Mouse (Mus musculus) embryo, embryonic 9.5 days (tissue): ENCODE measurements around the gene Ethe1.

Experiments
- DNase-seq: peaks from one replicate; pipeline ENCODE4 v3.0.0-alpha.2; 2017; ENCODE audit errors: extremely low spot score

The Ethe1 gene

GRCm38 (mm10) chr7:24587330-24588105 is at the start of gene Ethe1, which contains the start of gene Zfp575:
Gene Ethe1, plus strand, starts transcription at chr7:24587543.
Gene Zfp575, minus strand, starts transcription at chr7:24587641.
- peak; percentile 83 for DNase-seq

GRCm38 (mm10) chr7:24537591-24537990 is 49.8 kb upstream of the Ethe1 start:
- DNase-seq, result no peak

GRCm38 (mm10) chr7:24538154-24538553 is 49.2 kb upstream of the Ethe1 start:
- no peak for DNase-seq

DNA sequence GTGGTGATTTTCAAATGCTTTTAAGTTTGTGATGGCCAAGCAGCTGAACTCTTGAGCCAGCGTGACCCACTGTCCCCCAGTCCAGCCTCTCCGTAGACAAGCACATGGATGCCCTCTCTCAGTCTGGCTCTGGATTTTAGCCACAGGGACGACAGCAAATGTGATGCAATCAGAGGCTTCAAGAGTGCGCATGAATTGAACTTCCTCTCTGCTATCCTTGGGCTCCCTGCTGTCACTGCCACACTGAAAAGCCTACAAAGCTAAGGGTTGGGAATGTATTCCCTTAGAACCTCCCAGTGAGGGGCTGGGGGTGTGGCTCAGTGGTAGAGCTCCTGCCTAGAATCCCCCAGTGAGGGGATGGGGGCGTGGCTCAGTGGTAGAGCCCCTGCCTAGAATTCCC is 48.6 kb upstream of the Ethe1 start:
- DNase-seq, result no peak

GRCm38 (mm10) chr7:24539686-24540085 is 47.7 kb upstream of the Ethe1 start:
- no peak for DNase-seq

GRCm38 (mm10) chr7:24544506-24544905 is 42.8 kb upstream of the Ethe1 start:
- DNase-seq, result no peak

GRCm38 (mm10) chr7:24546068-24546614 is 41.2 kb upstream of the Ethe1 start, which contains the start of the genes Pinlyp and Xrcc1:
Gene Pinlyp, minus strand, starts transcription at chr7:24546118.
Gene Xrcc1, plus strand, starts transcription at chr7:24546289.
- DNase-seq, result no peak

GRCm38 (mm10) chr7:24546634-24547389 is 40.5 kb upstream of the Ethe1 start:
- DNase-seq, result peak; percentile 99

- no peak for DNase-seq
These were observed 39.8 kb upstream of the Ethe1 start for GRCm38 (mm10) chr7:24547534-24548036.

- no peak for DNase-seq
These were observed 35.2 kb upstream of the Ethe1 start for GRCm38 (mm10) chr7:24551985-24552759.

GRCm38 (mm10) chr7:24555786-24556185 is 31.6 kb upstream of the Ethe1 start:
- DNase-seq, result no peak

DNA sequence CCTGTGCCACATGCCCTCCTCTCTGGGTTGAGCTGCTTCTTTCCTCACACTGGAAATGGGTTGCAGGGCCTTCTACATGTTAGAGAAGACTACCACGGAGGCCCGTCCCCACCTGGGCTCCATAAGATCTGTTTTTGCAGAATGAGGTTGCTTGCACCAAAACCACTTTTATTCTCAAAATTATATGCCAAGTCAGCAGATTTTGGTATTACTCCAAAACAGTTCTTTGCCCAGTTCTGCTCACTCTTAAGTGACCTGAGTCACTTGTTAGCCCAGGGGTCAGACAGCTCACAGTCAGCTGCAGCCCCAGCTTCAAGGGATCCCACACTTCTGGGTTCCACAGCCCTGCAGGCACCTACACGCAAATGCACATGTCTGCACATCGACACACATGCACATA is 25.9 kb upstream of the Ethe1 start:
- no peak for DNase-seq

- DNase-seq, result no peak
These were observed 24.0 kb upstream of the Ethe1 start for GRCm38 (mm10) chr7:24563191-24563836.

- DNase-seq, result no peak
These were observed 23.5 kb upstream of the Ethe1 start for GRCm38 (mm10) chr7:24563837-24564206.

DNA sequence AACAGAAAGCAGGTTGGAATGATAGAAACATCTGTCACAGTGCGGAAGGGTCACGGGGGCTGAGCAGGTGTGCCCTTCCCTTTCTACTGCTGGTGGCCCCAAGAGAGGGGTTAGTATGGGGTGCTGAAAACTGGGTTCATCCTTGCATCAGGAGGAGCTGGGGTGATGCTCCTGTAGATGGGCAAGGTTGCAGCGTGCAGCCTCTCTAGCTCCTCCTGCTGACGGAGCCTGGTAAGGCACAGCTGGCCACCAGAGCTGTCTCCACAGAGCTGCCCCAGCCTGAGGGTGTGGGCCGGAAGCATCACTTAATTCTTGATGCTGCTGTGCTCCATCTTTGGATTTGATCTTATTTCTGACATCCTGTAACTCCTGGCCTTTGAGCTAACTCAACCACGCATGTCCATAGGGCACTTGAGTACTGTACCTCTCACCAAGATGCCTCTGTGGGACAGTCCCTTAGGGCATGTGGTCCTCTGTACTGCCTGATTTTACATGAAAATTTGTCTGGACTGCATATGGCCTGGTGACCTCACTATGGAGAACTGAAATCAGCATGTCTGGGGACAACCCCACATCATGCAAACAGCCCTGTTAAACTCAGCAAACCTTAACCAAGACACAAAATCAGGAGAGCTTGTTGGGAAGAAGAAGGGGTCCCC is 22.6 kb upstream of the Ethe1 start:
- DNase-seq, result peak; percentile 58

DNA sequence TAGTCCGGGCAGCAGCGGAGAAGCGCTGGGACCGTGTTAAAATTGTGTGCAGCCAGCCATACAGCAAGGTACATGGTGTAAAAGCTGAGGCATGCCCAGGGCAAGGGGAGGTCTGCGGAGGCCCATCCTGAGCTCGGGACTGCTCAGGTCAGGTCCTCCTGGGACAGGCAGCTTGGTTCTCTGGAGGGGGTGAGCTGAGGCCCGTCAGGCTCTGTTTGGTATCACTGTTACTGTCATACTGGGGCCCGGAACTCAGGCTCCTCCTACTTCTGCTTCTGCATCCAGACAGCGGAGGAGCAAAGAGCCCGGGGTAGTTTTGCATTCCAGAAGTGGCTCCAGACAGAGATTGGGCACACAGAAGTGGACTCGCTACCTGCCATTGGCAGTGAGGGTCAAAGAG is 21.7 kb upstream of the Ethe1 start:
- no peak for DNase-seq

GRCm38 (mm10) chr7:24566206-24566605 is 21.1 kb upstream of the Ethe1 start:
- no peak for DNase-seq

- DNase-seq, result no peak
These were observed 18.8 kb upstream of the Ethe1 start for GRCm38 (mm10) chr7:24568512-24568911.

GRCm38 (mm10) chr7:24571071-24571470 is 16.3 kb upstream of the Ethe1 start:
- DNase-seq, result no peak

DNA sequence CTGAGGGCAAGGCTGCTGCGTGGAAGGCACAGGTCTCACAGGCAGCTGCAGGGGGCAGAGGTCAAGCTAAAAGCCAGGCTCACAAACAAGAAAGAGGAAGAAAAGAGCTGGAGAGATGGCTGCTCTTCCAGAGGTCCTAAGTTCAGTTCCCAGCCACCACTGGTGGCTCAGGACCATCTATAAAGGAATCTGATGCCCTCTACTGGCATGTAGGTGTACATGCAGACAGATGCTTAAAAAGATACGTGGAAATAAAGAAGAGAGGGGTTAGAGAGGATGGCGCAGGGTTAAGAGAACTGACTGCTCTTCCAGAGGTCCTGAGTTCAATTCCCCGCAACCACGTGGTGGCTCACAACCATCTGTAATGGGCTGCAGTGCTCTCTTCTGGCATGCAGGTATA is 14.9 kb upstream of the Ethe1 start:
- no peak for DNase-seq
